Mouse (Mus musculus): ENCODE measurements around the gene Wwp2. TPM values are rescaled to one million over a fixed set of nuclear protein-coding genes. Genes with fewer than 3 reads are reported as not detected.
"Not testable (repeated sequence)": the region's sequence is repeated elsewhere in the genome, so short reads cannot be mapped to it uniquely, and the experiment has no call there.

Gene Wwp2
- polyA plus RNA-seq, 1 experiment from 2014 or later: 59.3 TPM

GRCm38 (mm10) chr8:107472403-107473100 is 36.4 kb downstream of the Wwp2 start:
- WGBS: 77% methylated on average over 10 of the region's 10 CpGs
- no peaks in the 10 kb centered on the region for H3K9me3 ChIP-seq (ENCODE audit: control insufficient read depth, low read length)
- no peak overlapping the region for H3K27ac ChIP-seq (ENCODE audit: low read depth, low read length)
- no peaks in the 10 kb centered on the region for H3K36me3 ChIP-seq (ENCODE audit: control insufficient read depth, insufficient read depth, low read length)
- ATAC-seq (replicated peaks; ENCODE audit: low FRiP score) (no peak), DNase-seq (ENCODE audit: low spot score) (no peak)
- H3K9ac ChIP-seq (ENCODE audit: low read length): no peak overlapping the region
- H3K4me3 ChIP-seq (ENCODE audit: low read depth, low read length): no peak overlapping the region
- H3K4me2 ChIP-seq (ENCODE audit: low read depth, low read length, severe bottlenecking): no peak overlapping the region
- H3K27me3 ChIP-seq (ENCODE audit: control insufficient read depth, insufficient read depth, low read length): no peaks in the 10 kb centered on the region
- no peaks in the 10 kb centered on the region for H3K4me1 ChIP-seq (replicated peaks; ENCODE audit: control insufficient read depth, insufficient read depth, low read length)

GRCm38 (mm10) chr8:107473369-107473768 is 37.2 kb downstream of the Wwp2 start:
- Histone ChIP-seq H3K4me2 (ENCODE audit: low read depth, low read length, severe bottlenecking) (no peak overlapping the region), H3K27ac (ENCODE audit: low read depth, low read length) (no peak overlapping the region), H3K4me1 (replicated peaks; ENCODE audit: control insufficient read depth, insufficient read depth, low read length) (no peaks in the 10 kb centered on the region), H3K27me3 (ENCODE audit: control insufficient read depth, insufficient read depth, low read length) (no peaks in the 10 kb centered on the region), H3K4me3 (ENCODE audit: low read depth, low read length) (no peak overlapping the region), H3K9me3 (ENCODE audit: control insufficient read depth, low read length) (no peaks in the 10 kb centered on the region), H3K36me3 (ENCODE audit: control insufficient read depth, insufficient read depth, low read length) (no peaks in the 10 kb centered on the region), H3K9ac (ENCODE audit: low read length) (no peak overlapping the region)
- ATAC-seq (replicated peaks; ENCODE audit: low FRiP score) (no peak), DNase-seq (ENCODE audit: low spot score) (no peak)
- WGBS: 89% methylated on average over 4 of the region's 4 CpGs

- H3K9ac ChIP-seq (ENCODE audit: low read length): no peak overlapping the region
- H3K27ac ChIP-seq (ENCODE audit: low read depth, low read length): no peak overlapping the region
- no peak for DNase-seq (ENCODE audit: low spot score)
- H3K9me3 ChIP-seq (ENCODE audit: control insufficient read depth, low read length): no peaks in the 10 kb centered on the region
- 89% methylated on average over 3 of the region's 3 CpGs for WGBS
- ATAC-seq (replicated peaks; ENCODE audit: low FRiP score): no peak
- H3K4me2 ChIP-seq (ENCODE audit: low read depth, low read length, severe bottlenecking): no peak overlapping the region
- no peaks in the 10 kb centered on the region for H3K27me3 ChIP-seq (ENCODE audit: control insufficient read depth, insufficient read depth, low read length)
- H3K4me3 ChIP-seq (ENCODE audit: low read depth, low read length): no peak overlapping the region
- H3K36me3 ChIP-seq (ENCODE audit: control insufficient read depth, insufficient read depth, low read length): no peaks in the 10 kb centered on the region
- no peaks in the 10 kb centered on the region for H3K4me1 ChIP-seq (replicated peaks; ENCODE audit: control insufficient read depth, insufficient read depth, low read length)
Measured at GRCm38 (mm10) chr8:107475613-107476012, 39.4 kb downstream of the Wwp2 start.

DNA sequence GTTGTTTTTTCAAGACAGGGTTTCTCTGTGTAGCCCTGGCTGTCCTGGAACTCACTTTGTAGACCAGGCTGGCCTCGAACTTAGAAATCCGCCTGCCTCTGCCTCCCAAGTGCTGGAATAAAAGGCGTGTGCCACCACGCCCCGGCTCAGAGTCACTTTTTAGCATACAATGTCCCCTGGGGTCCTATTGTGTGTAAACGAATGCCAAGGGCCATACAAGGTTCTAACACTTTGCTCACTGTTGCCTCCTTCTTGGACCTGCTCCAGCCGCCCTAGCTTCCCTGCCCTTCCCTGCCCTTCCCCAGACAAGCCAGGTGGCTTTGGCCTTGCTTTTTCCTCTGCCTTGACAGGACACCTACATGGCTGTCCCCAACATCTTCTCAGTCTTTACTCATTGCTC is 40.6 kb downstream of the Wwp2 start:
- H3K4me2 ChIP-seq (ENCODE audit: low read depth, low read length, severe bottlenecking); H3K4me1 ChIP-seq (replicated peaks; ENCODE audit: control insufficient read depth, insufficient read depth, low read length); ATAC-seq (replicated peaks; ENCODE audit: low FRiP score); DNase-seq (ENCODE audit: low spot score); H3K9ac ChIP-seq (ENCODE audit: low read length); H3K9me3 ChIP-seq (ENCODE audit: control insufficient read depth, low read length); H3K36me3 ChIP-seq (ENCODE audit: control insufficient read depth, insufficient read depth, low read length); H3K27me3 ChIP-seq (ENCODE audit: control insufficient read depth, insufficient read depth, low read length); H3K27ac ChIP-seq (ENCODE audit: low read depth, low read length); H3K4me3 ChIP-seq (ENCODE audit: low read depth, low read length): not testable (repeated sequence)
- WGBS: 91% methylated on average over 7 of the region's 7 CpGs

DNA sequence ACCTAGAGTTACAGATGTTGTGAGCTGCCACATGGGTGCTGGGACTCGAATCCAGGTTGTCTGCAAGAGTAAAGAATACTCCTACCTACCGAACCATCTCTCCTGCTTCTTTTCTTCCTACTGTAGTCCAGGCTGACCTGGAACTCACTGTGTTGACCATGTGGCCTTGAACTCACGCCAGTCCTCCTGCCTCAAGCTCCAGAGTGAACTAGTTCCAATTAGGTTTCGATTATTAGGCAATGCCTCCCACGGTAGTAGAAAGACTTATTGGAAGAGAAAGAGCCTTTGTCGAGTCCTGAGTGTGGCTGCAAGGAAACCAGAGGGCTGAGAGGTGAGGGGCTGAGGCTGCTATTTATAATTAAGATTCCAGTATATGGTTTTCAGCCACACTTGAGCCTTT is 42.6 kb downstream of the Wwp2 start:
- DNase-seq (ENCODE audit: low spot score) (no peak), ATAC-seq (replicated peaks; ENCODE audit: low FRiP score) (no peak)
- Histone ChIP-seq H3K4me1 (replicated peaks; ENCODE audit: control insufficient read depth, insufficient read depth, low read length) (no peaks in the 10 kb centered on the region), H3K4me2 (ENCODE audit: low read depth, low read length, severe bottlenecking) (no peak overlapping the region), H3K9ac (ENCODE audit: low read length) (no peak overlapping the region), H3K4me3 (ENCODE audit: low read depth, low read length) (no peak overlapping the region), H3K36me3 (ENCODE audit: control insufficient read depth, insufficient read depth, low read length) (no peaks in the 10 kb centered on the region), H3K27me3 (ENCODE audit: control insufficient read depth, insufficient read depth, low read length) (no peaks in the 10 kb centered on the region), H3K27ac (ENCODE audit: low read depth, low read length) (no peak overlapping the region), H3K9me3 (ENCODE audit: control insufficient read depth, low read length) (no peaks in the 10 kb centered on the region)
- 83% methylated on average over 6 of the region's 6 CpGs for WGBS

- Histone ChIP-seq H3K27ac (ENCODE audit: low read depth, low read length) (no peak overlapping the region), H3K4me2 (ENCODE audit: low read depth, low read length, severe bottlenecking) (no peak overlapping the region), H3K36me3 (ENCODE audit: control insufficient read depth, insufficient read depth, low read length) (no peaks in the 10 kb centered on the region; the same call in 1 of the 2 replicates), H3K9ac (ENCODE audit: low read length) (no peak overlapping the region), H3K9me3 (ENCODE audit: control insufficient read depth, low read length) (no peaks in the 10 kb centered on the region), H3K27me3 (ENCODE audit: control insufficient read depth, insufficient read depth, low read length) (no peaks in the 10 kb centered on the region), H3K4me3 (ENCODE audit: low read depth, low read length) (no peak overlapping the region), H3K4me1 (replicated peaks; ENCODE audit: control insufficient read depth, insufficient read depth, low read length) (no peaks in the 10 kb centered on the region)
- DNase-seq (ENCODE audit: low spot score) (no peak), ATAC-seq (replicated peaks; ENCODE audit: low FRiP score) (no peak)
- WGBS: 95% methylated on average over 4 of the region's 4 CpGs
Measured at GRCm38 (mm10) chr8:107480436-107480835, 44.3 kb downstream of the Wwp2 start.

DNA sequence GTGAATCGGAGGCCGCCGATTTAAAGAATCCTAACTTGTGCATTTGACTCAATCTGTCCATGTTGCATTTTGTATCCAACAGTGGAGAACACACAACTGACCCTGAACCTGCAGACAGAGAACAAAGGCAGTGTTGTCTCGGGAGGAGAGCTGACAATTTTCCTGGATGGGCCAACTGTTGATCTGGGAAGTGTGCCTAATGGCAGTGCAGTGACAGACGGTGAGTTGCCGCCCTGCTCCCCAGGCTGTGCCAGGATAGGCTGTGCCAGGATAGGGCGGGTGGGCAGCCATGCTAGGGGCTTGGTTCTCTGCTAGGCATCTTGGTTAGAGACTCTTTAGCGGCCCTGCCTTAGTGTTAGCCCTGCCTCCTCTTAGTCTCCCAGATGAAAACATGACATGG is 47.1 kb downstream of the Wwp2 start:
- Histone ChIP-seq H3K27me3 (ENCODE audit: control insufficient read depth, insufficient read depth, low read length) (no peaks in the 10 kb centered on the region), H3K4me1 (replicated peaks; ENCODE audit: control insufficient read depth, insufficient read depth, low read length) (no peaks in the 10 kb centered on the region), H3K9ac (ENCODE audit: low read length) (no peak overlapping the region), H3K36me3 (ENCODE audit: control insufficient read depth, insufficient read depth, low read length) (no peaks in the 10 kb centered on the region; the same call in 1 of the 2 replicates), H3K4me3 (ENCODE audit: low read depth, low read length) (no peak overlapping the region), H3K27ac (ENCODE audit: low read depth, low read length) (no peak overlapping the region), H3K9me3 (ENCODE audit: control insufficient read depth, low read length) (no peaks in the 10 kb centered on the region), H3K4me2 (ENCODE audit: low read depth, low read length, severe bottlenecking) (no peak overlapping the region)
- DNase-seq (ENCODE audit: low spot score): no peak
- no peak for ATAC-seq (replicated peaks; ENCODE audit: low FRiP score)
- 93% methylated on average over 8 of the region's 8 CpGs for WGBS

- H3K9ac ChIP-seq (ENCODE audit: low read length): no peak overlapping the region
- no peaks in the 10 kb centered on the region for H3K9me3 ChIP-seq (ENCODE audit: control insufficient read depth, low read length)
- DNase-seq (ENCODE audit: low spot score): no peak
- no peak for ATAC-seq (replicated peaks; ENCODE audit: low FRiP score)
- no peaks in the 10 kb centered on the region; the same call in 1 of the 2 replicates for H3K36me3 ChIP-seq (ENCODE audit: control insufficient read depth, insufficient read depth, low read length)
- no peak overlapping the region for H3K4me3 ChIP-seq (ENCODE audit: low read depth, low read length)
- no peak overlapping the region for H3K4me2 ChIP-seq (ENCODE audit: low read depth, low read length, severe bottlenecking)
- no peak overlapping the region for H3K27ac ChIP-seq (ENCODE audit: low read depth, low read length)
- H3K27me3 ChIP-seq (ENCODE audit: control insufficient read depth, insufficient read depth, low read length): no peaks in the 10 kb centered on the region
- H3K4me1 ChIP-seq (replicated peaks; ENCODE audit: control insufficient read depth, insufficient read depth, low read length): no peaks in the 10 kb centered on the region
Measured at GRCm38 (mm10) chr8:107484956-107485355, 48.8 kb downstream of the Wwp2 start.

GRCm38 (mm10) chr8:107488551-107488950 is 52.4 kb downstream of the Wwp2 start:
- Histone ChIP-seq H3K27ac (ENCODE audit: low read depth, low read length) (no peak overlapping the region), H3K27me3 (ENCODE audit: control insufficient read depth, insufficient read depth, low read length) (no peaks in the 10 kb centered on the region), H3K36me3 (ENCODE audit: control insufficient read depth, insufficient read depth, low read length) (no peaks in the 10 kb centered on the region; the same call in 1 of the 2 replicates), H3K9ac (ENCODE audit: low read length) (no peak overlapping the region), H3K4me2 (ENCODE audit: low read depth, low read length, severe bottlenecking) (no peak overlapping the region), H3K4me1 (replicated peaks; ENCODE audit: control insufficient read depth, insufficient read depth, low read length) (no peaks in the 10 kb centered on the region), H3K9me3 (ENCODE audit: control insufficient read depth, low read length) (no peaks in the 10 kb centered on the region), H3K4me3 (ENCODE audit: low read depth, low read length) (no peak overlapping the region)
- 90% methylated on average over 4 of the region's 4 CpGs for WGBS
- DNase-seq (ENCODE audit: low spot score) (no peak), ATAC-seq (replicated peaks; ENCODE audit: low FRiP score) (no peak)
